Comparison of ENCODE assay signal across 11 mouse cellular contexts in the genomic region with DNA sequence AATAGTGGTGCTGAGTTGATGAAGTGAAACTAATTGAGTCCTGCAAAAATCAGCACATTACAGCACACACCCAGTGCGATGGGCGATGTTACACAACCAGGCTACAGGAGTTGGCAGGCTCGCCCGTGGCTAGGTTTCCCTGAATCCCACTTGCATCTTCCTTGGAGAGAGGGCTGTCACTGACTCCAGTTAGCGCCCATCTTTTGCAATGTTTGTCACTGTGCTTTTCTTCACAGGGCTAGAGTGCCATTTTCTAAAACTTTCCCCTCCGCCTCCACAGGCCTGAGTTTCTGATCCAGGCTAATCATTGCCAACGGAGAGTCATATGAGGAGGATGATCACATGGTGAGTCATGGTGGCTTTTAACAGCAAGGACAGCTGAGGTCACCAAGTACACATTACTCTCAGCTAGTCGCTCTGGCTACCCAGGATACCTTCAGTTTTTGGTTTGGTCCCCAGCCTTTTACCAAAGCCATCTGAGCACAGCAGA.
DNase-seq lines count a peak whose midpoint lies in the region; ATAC-seq and TF ChIP-seq lines count a peak whose summit lies in the region.
"Had no signal": no experiment of that assay in that cellular context is flagged by ENCODE, and none has a peak within 500 bp of the region (broad histone marks: within the 10 kb centered on the region; RNA-seq: fewer than 3 reads in every experiment).

No protein-coding gene starts in this region.

- no peak for TF ChIP-seq EP300 in lung, postnatal 0 days (IDR thresholded peaks at IDR 0.05)

- DNase-seq in lung, postnatal 0 days (ENCODE audit: low spot score): peak; percentile 59
- no peak for DNase-seq in lung, adult 2 months
- DNase-seq in brain, adult 2 months (ENCODE audit: low read depth, low spot score): peak; percentile 62
- peak; percentile 89 for DNase-seq in skeletal muscle tissue, adult 2 months (ENCODE audit: low read depth, low spot score)
- DNase-seq: cerebellum, adult 8-10 months had no signal

- TF ChIP-seq CTCF in lung, postnatal 0 days (IDR thresholded peaks at IDR 0.05): no peak
- TF ChIP-seq CTCF in lung, adult 2 months (IDR thresholded peaks at IDR 0.05; ENCODE audit: insufficient read depth, low read length): no peak

- no peak overlapping the region for H3K4me3 ChIP-seq in lung, postnatal 0 days (ENCODE audit: low read depth, low read length)
- H3K4me3 ChIP-seq in lung, adult 2 months (replicated peaks; ENCODE audit: extremely low read depth, low read depth, low read length): no peak overlapping the region
- no peak overlapping the region for H3K4me3 ChIP-seq in intestine, embryonic 16.5 days (ENCODE audit: low read length)
- no peak overlapping the region for H3K4me3 ChIP-seq in forebrain, embryonic 12.5 days (replicated peaks)
- H3K4me3 ChIP-seq in forebrain, embryonic 15.5 days: no peak overlapping the region
- H3K4me3 ChIP-seq in midbrain, embryonic 15.5 days: no peak overlapping the region
- H3K4me3 ChIP-seq: lung, embryonic 15.5 days; stomach, embryonic 15.5 days had no signal

- no peaks in the 10 kb centered on the region for H3K9me3 ChIP-seq in lung, postnatal 0 days (ENCODE audit: low read length)
- no peaks in the 10 kb centered on the region for H3K9me3 ChIP-seq in intestine, embryonic 16.5 days (ENCODE audit: control insufficient read depth, low read length)
- H3K9me3 ChIP-seq in forebrain, embryonic 12.5 days: no peaks in the 10 kb centered on the region
- no peaks in the 10 kb centered on the region for H3K9me3 ChIP-seq in forebrain, embryonic 15.5 days
- H3K9me3 ChIP-seq in midbrain, embryonic 15.5 days: no peaks in the 10 kb centered on the region
- H3K9me3 ChIP-seq: lung, embryonic 15.5 days; stomach, embryonic 15.5 days had no signal

- no peak overlapping the region for H3K4me2 ChIP-seq in lung, postnatal 0 days (replicated peaks; ENCODE audit: low read depth, low read length)
- H3K4me2 ChIP-seq in intestine, embryonic 16.5 days (ENCODE audit: low read depth, low read length): no peak overlapping the region
- H3K4me2 ChIP-seq in forebrain, embryonic 12.5 days: no peak overlapping the region
- H3K4me2 ChIP-seq in forebrain, embryonic 15.5 days (replicated peaks): no peak overlapping the region
- H3K4me2 ChIP-seq in midbrain, embryonic 15.5 days: no peak overlapping the region
- H3K4me2 ChIP-seq: lung, embryonic 15.5 days; stomach, embryonic 15.5 days had no signal

- no peak overlapping the region for H3K27ac ChIP-seq in lung, postnatal 0 days (ENCODE audit: low read length)
- no peak overlapping the region for H3K27ac ChIP-seq in intestine, embryonic 16.5 days (ENCODE audit: low read length)
- no peak overlapping the region for H3K27ac ChIP-seq in forebrain, embryonic 12.5 days
- no peak overlapping the region for H3K27ac ChIP-seq in forebrain, embryonic 15.5 days (replicated peaks)
- no peak overlapping the region for H3K27ac ChIP-seq in midbrain, embryonic 15.5 days
- H3K27ac ChIP-seq: lung, embryonic 15.5 days; stomach, embryonic 15.5 days had no signal

- H3K27me3 ChIP-seq in lung, postnatal 0 days (replicated peaks; ENCODE audit: insufficient read depth, low read length): no peaks in the 10 kb centered on the region
- H3K27me3 ChIP-seq in intestine, embryonic 16.5 days (replicated peaks; ENCODE audit: control insufficient read depth, insufficient read depth, low read length): no peaks in the 10 kb centered on the region
- H3K27me3 ChIP-seq in forebrain, embryonic 12.5 days: no peaks in the 10 kb centered on the region
- H3K27me3 ChIP-seq in forebrain, embryonic 15.5 days: no peaks in the 10 kb centered on the region
- H3K27me3 ChIP-seq in midbrain, embryonic 15.5 days (replicated peaks): no peaks in the 10 kb centered on the region
- H3K27me3 ChIP-seq: lung, embryonic 15.5 days; stomach, embryonic 15.5 days had no signal

- no peaks in the 10 kb centered on the region for H3K4me1 ChIP-seq in lung, postnatal 0 days (ENCODE audit: insufficient read depth, low read depth, low read length)
- peaks cover 4% of the 10 kb centered on the region; the same call in 1 of the 2 replicates for H3K4me1 ChIP-seq in lung, adult 2 months (ENCODE audit: control insufficient read depth, insufficient read depth, low read length)
- no peaks in the 10 kb centered on the region for H3K4me1 ChIP-seq in intestine, embryonic 16.5 days (ENCODE audit: control insufficient read depth, insufficient read depth, low read length)
- no peaks in the 10 kb centered on the region for H3K4me1 ChIP-seq in forebrain, embryonic 12.5 days
- H3K4me1 ChIP-seq in forebrain, embryonic 15.5 days: no peaks in the 10 kb centered on the region
- no peaks in the 10 kb centered on the region for H3K4me1 ChIP-seq in midbrain, embryonic 15.5 days
- H3K4me1 ChIP-seq: lung, embryonic 15.5 days; stomach, embryonic 15.5 days had no signal

- no peaks in the 10 kb centered on the region for H3K36me3 ChIP-seq in lung, postnatal 0 days (ENCODE audit: insufficient read depth, low read length)
- peaks cover 17% of the 10 kb centered on the region for H3K36me3 ChIP-seq in intestine, embryonic 16.5 days (ENCODE audit: control insufficient read depth, insufficient read depth, low read length)
- H3K36me3 ChIP-seq in forebrain, embryonic 12.5 days (replicated peaks): peaks cover 25% of the 10 kb centered on the region
- peaks cover 16% of the 10 kb centered on the region for H3K36me3 ChIP-seq in forebrain, embryonic 15.5 days
- H3K36me3 ChIP-seq in midbrain, embryonic 15.5 days (replicated peaks): no peaks in the 10 kb centered on the region

- no peak overlapping the region for H3K9ac ChIP-seq in lung, postnatal 0 days (replicated peaks; ENCODE audit: low read depth)
- H3K9ac ChIP-seq in intestine, embryonic 16.5 days (ENCODE audit: low read depth, low read length): no peak overlapping the region
- no peak overlapping the region for H3K9ac ChIP-seq in forebrain, embryonic 12.5 days
- H3K9ac ChIP-seq in forebrain, embryonic 15.5 days (replicated peaks): no peak overlapping the region
- H3K9ac ChIP-seq in midbrain, embryonic 15.5 days: no peak overlapping the region
- H3K9ac ChIP-seq: lung, embryonic 15.5 days; stomach, embryonic 15.5 days had no signal

- no peak for TF ChIP-seq POLR2A in lung, adult 2 months (IDR thresholded peaks at IDR 0.05; ENCODE audit: borderline replicate concordance, extremely low read depth, low read depth, low read length)

- WGBS in lung, postnatal 0 days: 70% methylated on average over 8 of the region's 8 CpGs
- WGBS in lung, adult 2 months: 75% methylated on average over 8 of the region's 8 CpGs
- 81% methylated on average over 8 of the region's 8 CpGs for WGBS in intestine, embryonic 16.5 days
- WGBS in forebrain, embryonic 12.5 days: 93% methylated on average over 8 of the region's 8 CpGs
- 89% methylated on average over 8 of the region's 8 CpGs for WGBS in forebrain, embryonic 15.5 days
- WGBS in midbrain, embryonic 15.5 days: 94% methylated on average over 8 of the region's 8 CpGs

- ATAC-seq in lung, postnatal 0 days: peak; percentile 59
- peak; percentile 65 for ATAC-seq in intestine, embryonic 16.5 days
- no peak for ATAC-seq in forebrain, embryonic 12.5 days (ENCODE audit: low FRiP score)
- ATAC-seq in forebrain, embryonic 15.5 days (replicated peaks): no peak
- ATAC-seq in midbrain, embryonic 15.5 days (replicated peaks): no peak

Comparison
In these comparisons a context has a peak if more than half of its experiments do, and no peak if none do; other contexts are left out.
1. ATAC-seq: peak in lung, postnatal 0 days (single experiment) and intestine, embryonic 16.5 days (single experiment); none in forebrain, embryonic 12.5 days (single experiment), forebrain, embryonic 15.5 days (single experiment) and midbrain, embryonic 15.5 days (single experiment).